Mouse (Mus musculus) large intestine, adult 2 months (tissue): ENCODE data around the gene Gm49354. TPM values are rescaled to one million over a fixed set of nuclear protein-coding genes. Genes with fewer than 3 reads are reported as not detected.
"Not testable (repeated sequence)": the region's sequence is repeated elsewhere in the genome, so short reads cannot be mapped to it uniquely, and the experiment has no call there.

Experiments used
- DNase-seq: peaks from one replicate; pipeline ENCODE4 v3.0.0-alpha.2; 2012; ENCODE audit warnings: low read depth, low spot score
- WGBS: fragments of 180-500 bp; shearing (Covaris S2); methylation state at CpG from one replicate; pipeline ENCODE4 v1.1.7; 2018; 5-methylcytosine and 5-hydroxymethylcytosine counted together
- polyA plus RNA-seq: library from polyadenylated mRNA; depleted of rRNA; stranded (reverse); fragments of >200 nt; gene quantifications from 2 replicates; pipeline ENCODE4 v1.2.3, GENCODE M21; 2012

Gene Gm49354
- polyA plus RNA-seq, 1 experiment: not detected

DNA sequence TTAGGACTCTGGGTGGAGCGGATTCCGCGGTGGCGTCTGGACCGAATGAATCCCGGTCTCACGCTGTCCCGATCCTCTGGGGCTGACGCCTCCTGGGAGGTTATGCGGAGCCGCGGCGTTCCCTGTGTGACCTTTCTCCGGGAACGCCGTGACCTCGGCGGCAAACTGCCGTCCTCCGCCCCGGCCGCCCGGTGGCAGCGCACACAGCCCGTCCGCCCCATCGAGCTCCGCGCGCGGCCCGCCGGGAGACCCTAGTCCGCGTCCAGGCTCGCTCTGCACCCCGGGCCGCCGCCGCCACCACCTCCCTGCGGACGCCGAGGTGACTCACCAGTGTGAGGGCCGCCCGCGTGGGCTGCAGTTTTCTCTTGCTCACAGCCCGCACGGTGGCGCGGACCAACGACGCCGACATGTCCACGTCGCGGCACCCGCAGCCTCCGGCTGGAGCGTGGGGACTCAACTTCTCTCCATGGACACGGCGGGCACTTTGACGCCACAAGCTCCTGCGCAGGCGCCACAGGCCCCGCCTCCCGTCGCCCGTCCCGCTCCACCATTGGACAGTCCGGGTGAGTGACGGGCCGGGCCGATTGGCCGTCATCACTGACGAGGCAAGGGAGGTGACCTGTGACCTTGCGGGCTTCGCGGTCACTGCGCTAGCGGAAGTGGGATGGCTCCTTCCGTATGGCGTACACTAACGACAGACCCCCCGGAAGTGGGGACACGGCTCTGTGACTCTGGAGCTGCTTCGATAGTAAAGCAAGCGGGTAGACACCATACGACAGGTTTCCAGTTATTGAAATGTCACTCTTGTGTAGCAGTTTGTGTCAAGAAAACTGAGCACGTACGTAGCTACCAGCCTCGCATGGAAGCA is 12.5 kb downstream of the Gm49354 start, which contains the start of gene Isca1:
Isca1 (minus strand) TSS at position 515 of the 868 bp plus-strand sequence.
- peak; percentile 75 for DNase-seq
- under 1% methylated on average over 91 of the region's 91 CpGs for WGBS

DNA sequence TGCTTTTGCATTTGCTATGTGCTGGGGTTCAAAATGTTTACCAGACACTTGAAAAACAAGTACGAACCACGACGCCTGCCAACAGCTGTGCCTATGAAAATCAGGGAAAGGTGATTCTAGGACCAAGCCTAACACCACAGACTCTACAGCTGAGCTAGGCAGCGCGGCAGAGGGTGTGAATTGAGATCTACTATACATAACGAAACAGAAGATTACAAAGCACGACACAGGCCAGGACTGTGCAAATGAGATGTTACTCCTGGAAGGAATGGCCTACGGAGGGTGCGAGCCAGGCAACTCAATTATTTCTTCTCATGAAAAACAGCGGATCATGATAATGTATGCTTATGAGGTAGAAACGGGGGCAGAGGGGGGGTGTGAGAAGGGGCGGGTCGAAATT is 13.5 kb downstream of the Gm49354 start:
- DNase-seq: no peak
- 13% methylated on average over 13 of the region's 13 CpGs for WGBS

DNA sequence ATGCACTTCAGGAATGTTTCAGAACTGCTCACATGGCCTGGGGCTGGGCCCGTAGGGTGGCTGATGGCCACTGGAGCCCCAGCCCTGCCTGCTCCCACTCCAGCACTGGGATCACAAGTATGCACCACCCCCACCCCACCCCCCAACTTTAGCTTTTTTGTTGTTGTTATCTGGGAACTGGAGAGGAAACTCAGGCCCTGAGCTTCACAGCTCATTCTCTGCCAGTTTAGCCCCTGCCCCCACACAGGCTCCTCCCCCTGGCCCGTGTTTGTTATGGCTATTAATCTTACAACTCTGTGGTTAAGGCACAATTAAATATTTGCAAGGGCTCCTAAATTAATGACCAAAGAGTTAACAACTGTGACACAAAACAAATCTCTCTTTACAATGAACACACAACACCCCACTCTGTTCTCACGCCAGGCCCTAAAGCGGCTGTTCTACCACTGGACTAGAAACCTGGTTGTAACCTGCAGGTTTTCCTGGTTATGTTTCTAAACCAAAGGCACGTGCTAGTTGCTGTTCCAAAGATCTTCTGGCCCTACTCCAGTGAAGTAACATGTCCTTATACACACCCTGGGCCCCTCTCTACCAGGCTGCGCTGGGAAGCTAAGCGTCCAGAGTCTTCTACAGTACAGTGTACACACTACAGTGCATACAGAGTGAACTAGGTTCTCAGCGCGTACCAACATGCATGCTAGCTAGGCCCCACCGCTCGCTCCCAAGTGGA is 15.1 kb downstream of the Gm49354 start:
- WGBS: 50% methylated on average over 11 of the region's 11 CpGs
- DNase-seq: no peak

DNA sequence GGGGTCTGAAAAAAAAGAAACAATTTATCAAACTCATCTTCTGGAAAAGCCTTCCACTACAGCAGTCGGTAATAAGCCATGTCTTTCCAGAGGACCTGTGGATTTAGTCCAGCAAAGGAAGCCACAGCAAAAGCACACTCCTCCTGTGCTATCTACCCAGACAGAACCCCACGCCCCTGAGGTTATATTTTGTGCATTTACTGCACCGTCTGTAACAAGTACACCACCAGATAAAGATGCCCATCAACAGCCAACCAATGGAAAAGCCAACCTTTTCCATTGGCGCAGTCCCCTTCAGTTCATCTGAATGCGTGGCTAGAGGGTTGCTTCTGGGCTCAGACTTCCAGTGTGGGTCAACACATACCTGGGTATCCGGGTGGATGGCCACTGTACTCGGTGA is 19.3 kb downstream of the Gm49354 start:
- 88% methylated on average over 7 of the region's 7 CpGs for WGBS
- DNase-seq: no peak

DNA sequence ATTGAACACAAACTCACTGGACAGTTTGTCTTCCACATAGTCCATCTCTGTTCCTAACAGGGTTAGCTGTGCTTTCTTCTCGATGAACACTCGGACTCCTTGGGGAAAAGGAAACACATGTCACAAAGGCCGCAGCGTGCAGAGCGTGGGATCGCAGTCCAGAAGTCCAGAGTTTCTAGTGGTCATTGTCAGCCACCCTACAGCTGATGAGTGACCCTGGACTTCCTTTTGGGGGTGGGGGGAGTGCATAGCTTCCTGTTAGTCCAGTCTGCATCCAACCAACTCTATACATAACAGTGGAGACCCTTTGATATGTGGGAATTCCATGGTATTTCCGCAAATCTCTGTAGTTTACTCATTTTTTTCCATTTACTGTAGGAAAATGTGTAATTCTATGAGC is 25.1 kb downstream of the Gm49354 start:
- 92% methylated on average over 7 of the region's 7 CpGs for WGBS
- DNase-seq: no peak

DNA sequence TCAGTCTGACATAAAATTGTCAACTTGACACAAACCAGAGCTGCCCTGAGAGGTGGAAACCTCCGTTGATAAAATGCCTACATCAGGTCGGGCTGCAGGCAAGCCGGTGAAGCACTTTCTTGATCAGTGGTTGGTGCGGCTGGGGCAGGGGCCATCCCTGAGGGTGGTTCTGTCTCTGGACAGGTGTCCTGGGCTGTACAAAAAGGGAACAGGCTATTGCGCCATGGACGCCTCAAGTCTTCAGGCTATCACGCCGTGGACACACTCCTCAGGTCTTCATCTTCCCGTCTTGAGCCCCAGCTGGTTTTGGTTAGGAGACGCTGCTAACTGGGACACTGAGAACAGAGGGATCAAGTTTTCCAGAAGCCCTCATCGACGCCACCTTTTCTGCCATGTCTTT is 31.7 kb downstream of the Gm49354 start:
- 74% methylated on average over 12 of the region's 12 CpGs for WGBS
- no peak for DNase-seq

DNA sequence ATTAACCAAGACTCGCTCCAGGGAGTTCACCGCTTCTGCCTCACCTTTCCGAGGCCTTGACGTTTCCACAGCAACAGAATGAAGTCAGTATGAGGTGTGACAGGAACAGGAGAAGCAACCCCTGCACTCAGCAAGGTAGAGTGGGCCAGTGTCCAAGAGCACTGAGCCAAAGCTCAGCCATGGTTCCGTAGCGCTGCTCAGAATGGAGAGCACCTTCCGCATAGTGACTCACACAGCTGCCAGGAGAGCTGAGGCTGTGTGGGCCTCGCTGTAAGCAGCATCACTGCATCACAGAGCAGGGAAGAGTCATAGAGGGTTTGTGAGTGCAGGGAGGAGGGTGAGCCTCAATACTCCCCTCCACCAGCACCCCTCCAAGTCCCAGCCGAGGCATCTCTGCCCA is 35.3 kb downstream of the Gm49354 start, which contains the start of gene 1700014D04Rik:
1700014D04Rik (minus strand) TSS at position 42 of the 400 bp plus-strand sequence.
- DNase-seq: no peak
- 73% methylated on average over 9 of the region's 9 CpGs for WGBS

DNA sequence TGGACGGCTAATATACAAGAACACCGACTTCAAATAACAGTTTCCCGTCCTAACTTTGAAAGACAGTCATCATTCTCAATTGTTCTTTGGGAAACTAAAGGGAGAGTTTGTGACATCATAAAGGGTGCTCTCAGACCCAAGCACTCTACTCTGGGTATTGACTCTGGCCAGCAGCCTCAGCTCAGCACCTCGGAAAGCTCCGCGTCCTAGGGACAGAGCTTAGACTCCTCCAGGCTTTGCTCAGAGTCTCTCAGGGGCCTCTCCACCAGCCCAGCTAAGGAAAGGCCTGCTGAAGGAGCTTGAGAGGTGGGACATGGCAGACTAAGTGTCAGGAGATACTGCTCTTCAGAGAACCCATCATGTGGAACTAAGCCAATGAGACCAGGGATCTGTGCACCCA is 35.9 kb downstream of the Gm49354 start:
- no peak for DNase-seq
- WGBS: 76% methylated on average over 6 of the region's 6 CpGs

DNA sequence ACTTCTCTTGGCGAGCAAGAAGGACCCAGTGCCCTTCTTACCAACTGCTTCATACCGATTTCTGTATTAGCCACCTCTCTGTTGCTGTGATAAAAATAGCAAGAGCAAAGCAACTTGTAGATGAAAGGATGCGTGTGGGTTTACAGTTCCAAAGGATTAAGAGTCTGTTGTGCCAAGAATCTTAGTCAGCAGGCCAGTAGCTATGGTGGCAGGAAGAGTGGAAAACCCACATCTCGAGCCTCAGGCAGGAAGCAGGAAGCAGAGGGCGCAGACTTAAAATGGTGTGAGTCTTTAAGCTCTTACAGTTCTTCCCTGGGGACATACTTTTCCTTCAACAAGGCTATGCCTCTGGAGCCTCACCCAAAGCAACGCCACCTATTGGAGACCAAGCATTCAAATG is 36.6 kb downstream of the Gm49354 start:
- DNase-seq: no peak
- 75% methylated on average over 6 of the region's 6 CpGs for WGBS

DNA sequence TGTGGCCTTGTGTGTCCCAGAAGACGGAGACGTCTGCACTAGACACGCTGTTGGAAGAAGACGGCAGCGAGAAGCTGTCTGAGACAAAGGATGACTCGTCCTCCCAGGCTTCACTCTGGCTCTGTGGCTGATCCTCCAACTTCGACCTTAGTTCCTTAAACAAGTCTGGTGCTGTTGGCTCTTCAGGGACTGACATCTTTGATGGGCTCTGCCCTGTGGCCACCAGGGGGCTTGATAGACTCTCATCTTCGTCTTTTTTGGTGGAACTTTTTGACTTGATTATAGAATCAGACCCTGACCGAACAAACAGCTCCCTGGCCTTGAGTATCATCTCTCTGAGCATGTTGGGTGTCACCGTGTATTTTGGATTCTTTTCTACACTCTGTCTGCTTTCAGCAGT is 40.3 kb downstream of the Gm49354 start:
- WGBS: 66% methylated on average over 10 of the region's 10 CpGs
- DNase-seq: no peak

DNA sequence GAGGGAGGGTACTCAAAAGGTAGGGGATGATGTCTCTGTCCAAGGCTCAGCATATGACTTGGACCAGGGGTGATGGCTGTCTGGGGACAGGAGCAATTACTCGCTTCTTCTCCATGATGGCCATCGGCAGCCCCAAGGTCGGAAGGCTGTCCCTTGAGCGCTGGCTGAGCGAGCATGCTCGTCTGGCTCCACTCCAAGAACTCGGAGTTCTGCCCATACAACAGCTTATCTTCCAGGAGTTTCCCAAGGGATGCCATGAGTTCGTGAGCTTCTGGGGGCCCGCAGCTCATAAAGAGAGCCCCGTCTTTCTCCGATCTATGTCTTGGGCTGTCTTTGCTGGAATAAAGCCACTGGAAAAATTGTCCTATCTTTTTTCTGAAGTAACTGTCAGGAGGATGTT is 40.9 kb downstream of the Gm49354 start:
- DNase-seq: no peak
- WGBS: 76% methylated on average over 11 of the region's 11 CpGs

DNA sequence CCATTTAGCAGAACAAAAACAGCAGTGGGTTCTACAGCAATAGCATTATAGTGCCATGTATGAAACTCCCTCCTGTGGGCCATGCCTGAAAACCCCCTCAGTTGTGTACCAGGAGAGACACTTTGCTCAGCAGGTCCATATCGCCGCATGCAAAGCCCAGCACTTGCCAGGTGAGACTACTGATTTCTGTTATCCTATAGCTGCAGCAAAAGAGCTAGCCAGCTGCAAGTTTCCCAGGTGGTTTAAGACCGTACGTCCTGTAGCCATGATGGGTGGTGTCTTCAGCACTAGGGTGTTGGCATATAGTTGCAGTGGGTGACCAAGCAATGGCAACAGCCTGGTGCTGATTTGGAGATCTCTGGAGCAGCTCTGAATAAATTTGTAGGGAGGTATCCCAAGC is 42.6 kb downstream of the Gm49354 start:
- DNase-seq: no peak
- WGBS: 79% methylated on average over 4 of the region's 4 CpGs

DNA sequence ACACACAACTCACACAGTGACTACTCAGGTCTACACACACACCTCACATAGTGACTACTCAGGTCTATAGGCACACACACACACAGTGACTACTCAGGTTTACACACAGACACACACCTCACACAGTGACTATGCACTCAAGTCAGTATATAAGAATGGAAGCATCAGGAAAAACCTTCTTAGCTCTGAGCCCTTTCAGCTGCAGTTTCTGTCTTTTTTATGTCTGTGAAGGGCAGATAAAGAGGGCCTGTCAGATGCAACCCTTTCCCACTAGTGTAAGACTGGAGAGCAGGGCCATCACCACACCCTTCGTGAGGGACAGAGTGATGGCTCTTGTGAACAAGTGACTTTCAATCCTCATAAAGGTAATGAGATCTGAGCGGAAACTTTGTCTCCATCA is 43.6 kb downstream of the Gm49354 start:
- WGBS: 90% methylated on average over 2 of the region's 2 CpGs
- DNase-seq: no peak

DNA sequence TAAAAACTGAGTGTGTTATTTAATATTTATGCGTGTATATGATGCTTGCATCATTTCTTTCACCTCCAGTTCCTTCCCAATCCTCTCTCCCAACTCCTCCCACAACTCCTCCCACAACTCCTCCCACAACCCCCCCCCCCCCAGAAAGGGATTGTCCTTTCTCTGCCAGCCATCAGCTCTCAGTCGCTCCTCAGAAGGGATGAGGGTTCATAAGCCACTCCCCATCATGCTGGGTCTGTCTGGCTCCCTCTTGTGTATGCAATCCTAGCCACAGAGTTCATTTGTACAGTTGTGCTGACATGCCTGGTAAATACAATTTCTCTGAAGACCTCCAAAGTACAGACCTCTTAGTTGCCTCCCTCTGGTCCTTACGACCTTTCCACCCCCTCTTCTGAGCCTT is 46.9 kb downstream of the Gm49354 start:
- 21% methylated on average over 3 of the region's 3 CpGs for WGBS
- DNase-seq: no peak

DNA sequence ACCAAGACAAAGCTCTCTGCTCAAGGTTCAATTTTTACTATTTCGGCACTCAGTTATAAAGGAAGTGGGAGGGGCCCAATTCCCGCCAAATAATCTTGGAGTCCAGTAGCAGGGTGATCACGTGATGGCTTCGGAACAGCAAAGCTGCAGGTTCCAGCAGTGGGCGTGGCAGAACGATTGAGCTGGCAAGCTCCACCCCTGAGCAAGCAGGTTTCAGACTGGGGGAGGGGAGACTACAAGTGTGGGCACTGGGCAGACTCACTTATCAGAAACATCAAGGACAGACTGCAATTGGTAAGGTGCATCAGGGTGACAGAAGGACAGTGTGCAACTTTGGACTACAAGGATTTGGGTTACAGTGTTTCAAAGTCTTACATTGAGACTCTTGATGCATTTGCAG is 47.7 kb downstream of the Gm49354 start:
- 14% methylated on average over 6 of the region's 6 CpGs for WGBS

DNA sequence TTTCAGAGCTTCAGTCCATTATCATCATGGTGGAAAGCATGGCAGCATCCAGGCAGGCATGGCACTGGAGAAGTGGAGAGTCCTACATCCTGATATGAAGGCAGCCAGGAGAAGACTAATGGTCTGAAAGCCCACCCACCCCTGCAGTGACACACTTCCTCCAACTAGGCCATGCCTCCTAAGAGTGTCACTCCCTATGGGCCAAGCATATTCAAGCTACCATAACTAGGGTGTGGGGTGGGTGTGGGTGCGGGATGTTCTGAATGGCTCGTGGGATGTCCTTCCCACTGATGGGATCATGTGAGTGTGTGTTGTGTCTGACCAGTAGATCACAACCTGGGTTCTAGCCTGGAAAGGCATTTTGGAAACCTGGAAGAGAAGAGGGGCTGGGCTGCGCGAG is 48.1 kb downstream of the Gm49354 start:
- WGBS: 30% methylated on average over 4 of the region's 4 CpGs
- DNase-seq: no peak

More for the DNA sequence above, 47.7 kb downstream of the Gm49354 start:
- not testable (repeated sequence) for DNase-seq

DNA sequence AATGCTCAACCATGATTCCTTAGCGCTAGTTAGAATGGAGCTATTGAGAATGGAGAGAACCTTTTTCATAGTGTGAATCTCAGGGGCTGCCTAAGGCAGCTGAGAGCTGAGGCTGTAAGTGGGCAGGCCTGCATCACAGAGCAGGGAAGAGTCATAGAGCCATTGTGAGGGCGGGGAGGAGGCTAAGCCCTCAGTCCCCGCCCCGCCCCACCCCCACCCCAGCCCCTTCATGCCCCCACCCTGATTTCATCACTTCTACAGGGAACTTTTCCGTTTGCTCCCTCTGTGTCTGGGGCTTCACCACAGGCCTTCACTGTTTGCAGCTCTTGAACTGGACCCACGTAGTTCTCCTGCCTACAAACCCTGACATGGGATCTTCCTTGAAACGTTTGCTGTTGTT is 50.4 kb downstream of the Gm49354 start, which contains the start of gene Spata31d1d:
Spata31d1d (minus strand) TSS at position 101 of the 400 bp plus-strand sequence.
- 54% methylated on average over 7 of the region's 7 CpGs for WGBS
- no peak for DNase-seq

DNA sequence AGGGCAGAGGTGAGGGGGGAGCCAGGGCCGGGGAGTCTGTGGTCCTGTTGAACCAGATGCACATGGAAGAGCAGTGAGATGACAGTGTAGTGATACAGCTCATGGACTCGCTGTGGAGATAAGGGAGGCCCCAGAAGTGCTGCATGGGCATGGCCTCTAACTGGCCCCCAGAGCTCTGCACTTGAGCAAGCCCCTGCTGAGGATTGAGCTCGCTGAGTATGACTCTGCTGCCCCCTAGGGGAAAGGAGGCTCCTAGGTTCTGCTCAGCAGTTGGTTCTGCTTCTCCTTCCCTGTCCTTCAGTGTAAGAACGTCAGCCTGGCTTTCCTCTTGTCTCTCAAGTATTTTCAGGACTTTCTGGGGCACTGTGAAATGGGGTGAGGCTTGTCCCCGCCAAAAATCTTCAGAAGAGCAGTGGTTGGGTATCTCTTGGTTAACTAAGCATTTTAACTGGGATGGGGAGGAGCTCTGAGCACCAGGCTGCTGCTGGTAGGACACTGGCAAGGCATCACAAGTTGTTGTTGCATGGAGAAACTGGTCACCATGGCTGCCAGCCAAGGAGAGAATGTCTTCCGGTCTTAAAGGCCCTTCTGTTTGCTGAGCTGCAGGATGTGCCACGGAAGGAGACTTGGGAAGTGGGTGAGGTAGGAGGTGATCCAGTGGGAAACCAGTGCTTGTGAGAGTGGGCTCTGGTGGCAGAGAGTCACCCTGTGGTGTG is 53.5 kb downstream of the Gm49354 start:
- DNase-seq: peak; percentile 67
- 12% methylated on average over 7 of the region's 7 CpGs for WGBS

DNA sequence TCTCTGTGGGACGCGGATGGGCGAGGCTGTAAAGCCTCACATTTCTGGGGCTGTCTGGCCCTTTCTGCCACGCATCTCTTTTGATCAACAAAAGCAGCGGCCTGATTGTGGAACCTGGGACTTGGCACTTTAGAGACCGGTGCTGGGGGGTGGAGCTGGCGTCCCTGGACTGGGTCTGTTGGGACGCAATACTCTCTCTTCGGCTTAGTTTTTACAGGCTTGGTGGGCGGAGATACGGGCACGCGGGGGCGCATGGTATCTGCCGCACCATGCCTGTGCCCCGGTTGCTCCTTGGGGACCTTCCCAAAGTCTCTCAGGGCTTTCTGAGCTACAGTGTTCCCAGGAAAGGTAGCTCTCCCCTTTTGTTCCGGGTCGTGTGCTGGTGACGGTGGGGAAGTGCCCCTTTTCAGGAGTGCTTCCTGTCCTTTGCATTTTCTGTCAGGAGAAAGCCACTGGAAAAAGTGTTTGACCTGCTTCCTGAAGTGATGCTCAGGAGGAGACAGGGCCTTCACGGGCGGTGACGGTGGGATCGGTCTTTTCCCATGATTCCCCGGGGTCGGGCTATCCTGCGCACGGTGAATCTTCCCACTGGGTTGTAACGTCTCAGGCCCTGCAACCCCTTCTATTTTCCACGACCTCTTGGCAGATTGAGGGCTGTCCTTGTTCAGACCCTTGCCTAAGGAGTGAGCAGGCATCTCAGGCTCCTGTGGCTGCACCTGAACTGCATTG is 55.7 kb downstream of the Gm49354 start:
- DNase-seq: no peak
- 47% methylated on average over 29 of the region's 29 CpGs for WGBS
